Mouse (Mus musculus) CD4-positive helper T cell, adult 2 months (primary cell): Measurements from ENCODE around the gene Cngb1.

Experiments
- DNase-seq: peaks from one replicate; pipeline ENCODE4 v3.0.0-alpha.2; 2012; ENCODE audit warnings: low read depth, missing footprints, low spot score

Gene Cngb1

DNA sequence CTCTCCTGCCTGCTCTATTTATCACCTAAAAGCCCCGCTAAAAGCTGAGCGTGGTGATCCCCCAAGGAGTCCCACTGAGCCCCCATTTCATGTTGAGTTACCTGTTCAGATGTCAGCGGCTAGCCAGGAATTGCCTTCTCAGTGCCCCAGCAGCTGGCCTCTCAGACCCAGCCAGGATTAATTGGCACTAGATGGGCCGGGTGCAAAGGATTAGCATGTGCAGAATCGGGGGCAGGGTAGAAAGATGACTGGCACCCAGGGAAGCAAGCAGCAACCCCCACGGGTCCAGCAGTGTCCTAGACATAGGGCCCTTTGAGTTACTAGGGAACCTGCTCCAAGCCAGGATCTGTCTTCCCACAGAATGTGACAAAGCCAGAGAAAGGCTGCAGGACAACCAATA, at the start of gene Cngb1:
Gene Cngb1, minus strand, starts transcription at position 155 of the 400 bp plus-strand sequence.
- no peak for DNase-seq

DNA sequence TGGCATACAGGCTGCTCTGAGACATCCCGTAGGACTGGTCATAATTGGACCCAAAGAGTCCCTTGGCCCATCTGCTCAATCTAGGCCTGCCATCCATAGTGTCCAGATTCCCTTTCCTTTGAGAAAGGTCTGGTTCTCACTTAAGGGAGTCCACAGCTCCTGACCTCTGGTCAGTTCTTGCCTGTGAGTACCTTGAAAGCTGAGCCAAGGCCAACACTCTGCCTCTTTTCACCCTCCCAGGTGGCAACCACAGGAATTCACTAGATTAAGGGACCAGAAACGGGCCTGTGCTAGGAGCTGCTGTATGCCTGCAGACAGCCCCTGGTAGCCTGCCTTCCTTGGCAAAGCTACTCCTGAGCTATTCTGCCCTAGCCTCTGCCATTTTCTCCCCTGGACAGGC, 48.2 kb upstream of the Cngb1 start:
- no peak for DNase-seq

DNA sequence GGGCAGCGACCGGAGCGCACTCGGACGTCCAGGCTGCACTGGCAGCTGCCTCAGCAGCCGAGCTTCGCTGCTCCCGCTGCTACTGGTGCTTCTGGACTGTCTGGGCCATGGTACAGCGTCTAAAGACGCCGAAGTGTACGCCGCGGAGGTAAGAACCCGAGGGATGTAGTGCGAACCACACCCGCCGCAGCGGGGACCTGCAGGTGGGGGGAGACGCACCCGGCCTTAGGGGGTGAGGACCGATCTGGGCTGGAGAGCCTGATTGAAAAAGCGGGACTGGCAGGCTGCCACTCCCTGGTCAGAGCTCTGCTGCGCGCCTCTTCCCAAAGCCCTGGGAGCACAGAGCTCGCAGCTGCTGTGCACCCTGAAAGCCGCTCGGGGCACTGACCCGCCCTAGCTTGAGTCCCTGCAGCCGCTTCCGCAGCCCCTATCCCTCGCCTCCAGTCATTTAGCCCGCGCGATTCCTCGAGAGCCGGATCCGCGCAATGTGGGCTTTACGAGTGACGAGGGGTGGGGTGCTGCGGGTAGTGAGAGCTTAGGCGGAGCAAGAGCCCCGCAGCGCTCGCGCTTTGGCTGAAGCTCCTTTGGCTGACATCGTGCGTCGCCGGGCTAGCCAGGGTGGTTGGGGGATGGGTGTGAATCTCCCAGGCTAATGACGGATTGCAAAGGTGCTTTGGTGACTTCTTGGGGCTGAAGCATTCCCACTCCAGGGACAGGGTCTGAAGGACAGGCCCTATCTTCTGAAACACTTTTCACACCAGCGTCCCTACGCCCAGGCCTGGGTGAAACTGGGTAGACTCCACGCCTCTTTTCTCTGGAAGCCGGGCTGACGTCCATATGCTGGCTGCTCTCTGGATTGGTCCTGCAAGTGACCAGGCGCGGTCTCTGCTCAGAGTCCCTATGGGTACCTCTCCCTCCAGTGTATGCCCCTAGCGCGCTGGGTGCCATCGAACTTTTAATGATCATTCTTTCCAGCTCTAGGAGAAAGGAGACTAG, 46.8 kb upstream of the Cngb1 start:
- DNase-seq, result no peak

DNA sequence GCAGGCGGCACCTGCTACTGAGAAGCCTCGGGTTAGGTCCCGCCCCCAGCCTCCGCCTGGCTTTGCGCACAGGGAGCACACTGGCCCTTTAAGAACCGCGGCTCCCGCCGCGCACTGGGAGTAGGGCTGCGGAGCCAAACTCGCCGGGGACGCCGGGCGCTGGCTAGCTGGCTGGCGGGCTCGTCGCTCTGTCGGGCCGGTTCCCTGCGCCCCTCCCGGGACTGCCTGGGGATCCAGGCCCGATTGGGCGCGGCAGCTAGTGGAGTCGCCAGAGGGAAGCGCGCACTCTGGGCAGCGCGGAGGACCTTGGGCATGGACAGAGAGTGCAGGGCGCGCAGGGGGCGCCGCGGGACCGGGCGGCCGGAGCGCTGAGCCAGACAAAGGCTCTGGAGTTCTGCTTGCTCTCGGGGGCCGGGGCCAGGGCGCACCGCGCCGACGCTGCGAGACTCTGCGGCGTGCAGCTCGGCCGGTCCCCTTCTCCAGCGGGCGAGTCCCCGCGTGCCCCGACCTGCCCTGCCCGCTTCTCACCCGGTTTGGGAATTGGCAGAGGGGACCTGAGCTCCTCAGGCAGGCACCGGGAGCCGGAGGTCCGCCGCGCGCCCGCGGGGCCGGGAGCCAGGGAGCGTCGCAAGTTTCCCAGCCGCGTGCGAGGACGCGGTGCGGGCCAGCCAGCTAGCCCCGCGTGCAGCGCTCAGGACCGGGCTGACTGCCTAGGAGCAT, 45.9 kb upstream of the Cngb1 start, which contains the start of gene Mmp15:
Gene Mmp15, plus strand, starts transcription at position 118 of the 720 bp plus-strand sequence.
- DNase-seq, result no peak

DNA sequence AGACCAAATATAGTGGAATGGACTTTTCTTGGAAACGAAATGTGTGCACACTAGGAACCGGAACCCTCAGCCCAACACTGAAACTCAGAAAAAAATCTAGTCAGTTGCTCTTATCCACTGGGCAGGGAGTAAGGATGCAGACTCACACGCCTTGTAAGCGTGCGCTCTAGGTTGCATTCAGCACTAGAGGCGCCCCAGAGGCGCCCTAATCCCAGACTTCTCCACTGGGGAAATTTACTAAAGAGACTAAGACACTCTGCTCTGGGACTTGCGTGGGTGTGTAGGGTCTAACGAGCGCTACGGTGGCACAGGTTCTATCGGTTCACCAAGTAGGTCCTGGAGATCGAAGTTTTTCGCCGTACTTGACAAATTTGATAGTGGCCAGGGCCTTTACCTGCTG, 45.1 kb upstream of the Cngb1 start:
- DNase-seq, result no peak

DNA sequence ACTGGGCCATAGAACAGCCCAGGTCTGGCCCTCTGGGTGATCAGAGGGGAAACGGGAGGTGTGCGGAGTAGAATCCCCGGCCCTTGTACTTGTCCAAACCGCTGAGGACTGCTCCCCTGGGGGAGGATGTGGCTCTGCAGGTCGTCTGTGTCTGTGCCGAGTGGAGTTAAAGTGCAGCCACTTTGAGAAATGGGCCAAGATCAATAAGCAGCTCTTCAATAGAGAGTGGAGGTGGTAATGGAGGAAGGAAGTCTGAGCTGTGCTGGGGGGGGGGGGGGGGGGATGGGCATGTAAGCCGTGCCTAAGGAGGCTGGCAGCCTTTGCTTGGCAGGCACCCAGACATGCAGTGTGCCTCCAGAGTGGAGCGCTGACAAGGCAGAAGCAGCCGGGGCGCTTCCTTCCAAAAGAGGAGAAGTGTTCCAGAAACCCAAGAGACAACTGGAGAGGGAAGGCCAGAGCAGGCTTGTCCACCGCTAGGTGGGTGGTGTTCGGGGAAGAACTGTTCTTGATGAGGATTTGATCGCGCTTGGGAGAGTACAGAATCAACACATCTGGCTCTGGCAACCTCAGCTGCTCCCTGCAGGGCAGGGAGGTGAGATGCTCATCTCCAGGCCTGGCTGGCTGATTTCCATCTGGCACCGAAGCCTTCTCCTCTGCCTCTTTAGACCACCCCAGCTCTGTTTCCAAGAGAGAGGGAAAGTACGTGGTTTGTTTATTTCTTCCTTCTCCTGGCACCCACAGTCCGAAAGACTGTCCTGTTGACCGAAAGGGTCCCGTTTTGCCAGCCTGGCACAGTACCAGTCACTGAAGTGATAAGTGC, 42.6 kb upstream of the Cngb1 start:
- peak; percentile 69 for DNase-seq

DNA sequence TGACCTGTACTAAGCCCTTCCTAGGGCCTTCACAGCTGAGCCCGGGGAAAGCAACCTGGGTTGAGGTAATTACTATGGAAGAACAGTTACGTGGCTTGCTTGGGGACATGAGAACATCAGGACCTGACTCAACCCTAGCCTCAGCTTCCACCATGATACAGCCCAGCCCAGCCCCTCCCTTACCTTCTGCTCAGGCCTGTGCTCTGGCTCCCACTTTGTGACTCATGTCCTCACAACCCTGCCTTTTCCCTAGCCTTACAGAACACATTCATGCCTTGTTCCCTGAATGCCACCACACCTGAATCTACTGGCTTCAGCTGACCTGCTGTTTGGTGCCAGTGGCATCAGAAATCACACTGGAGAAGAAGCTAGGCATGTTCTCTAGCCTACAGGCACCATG, 42.0 kb upstream of the Cngb1 start:
- DNase-seq, result no peak

DNA sequence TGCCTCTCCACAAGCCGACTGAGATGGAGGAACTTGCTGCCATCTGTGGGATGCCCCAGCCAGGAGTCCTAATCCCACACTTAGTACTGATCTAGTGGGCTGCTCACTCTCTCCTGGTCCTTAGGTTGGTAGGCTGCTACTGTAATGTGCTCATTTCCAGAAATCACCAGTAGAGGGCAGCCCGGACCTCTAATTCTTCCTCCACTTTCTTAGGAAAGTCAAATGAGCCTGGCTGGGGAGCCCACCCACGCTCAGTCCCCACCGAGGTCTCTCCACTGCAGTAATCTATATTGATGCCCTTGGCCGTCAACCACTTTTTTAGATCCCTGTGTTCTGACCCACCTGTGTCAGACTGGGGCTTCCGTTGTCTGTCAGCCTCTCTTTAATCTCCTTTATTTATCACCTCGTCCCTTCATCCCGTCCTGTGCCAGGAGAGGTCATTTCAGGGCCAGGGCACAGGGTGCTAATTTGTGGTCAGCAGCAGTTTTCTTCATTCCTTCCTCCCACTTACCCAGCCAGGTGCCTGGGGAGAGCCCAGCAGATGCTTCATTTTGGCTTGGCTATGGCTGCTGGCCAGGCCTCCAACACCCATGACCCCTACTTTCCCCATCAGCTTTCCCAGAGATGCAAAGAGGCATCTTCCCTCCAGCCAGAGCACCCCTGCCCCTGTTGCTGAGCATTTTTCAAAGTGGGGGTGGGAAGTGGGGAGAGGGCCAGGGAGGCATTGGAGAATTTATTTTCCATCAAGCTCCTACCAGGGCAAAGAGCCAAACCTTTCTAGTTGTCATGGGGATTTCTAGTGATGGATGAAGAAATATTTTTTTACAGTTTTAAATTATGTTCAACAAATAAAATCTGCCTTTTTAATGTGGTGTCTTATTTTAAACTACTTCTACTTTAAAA, 40.5 kb upstream of the Cngb1 start:
- peak; percentile 52 for DNase-seq

DNA sequence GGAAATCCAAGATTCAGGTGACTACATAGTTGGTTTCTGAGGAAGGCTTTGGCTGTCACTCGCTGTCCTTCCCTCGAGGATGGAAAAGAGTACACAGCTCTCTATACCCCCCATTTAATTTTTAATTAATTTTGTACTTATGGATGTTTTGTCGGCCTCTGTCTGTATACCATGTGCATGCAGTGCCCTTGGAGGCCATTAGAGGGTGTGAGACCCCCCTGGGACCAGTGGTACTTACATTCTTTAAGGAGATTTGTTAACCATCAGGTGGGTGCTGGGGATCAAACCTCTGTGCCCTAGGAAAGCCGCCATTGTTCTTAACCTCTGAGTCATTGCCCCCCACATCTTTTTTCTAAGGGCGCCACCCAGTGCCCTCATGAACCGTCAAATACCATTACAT, 38.3 kb upstream of the Cngb1 start:
- no peak for DNase-seq

DNA sequence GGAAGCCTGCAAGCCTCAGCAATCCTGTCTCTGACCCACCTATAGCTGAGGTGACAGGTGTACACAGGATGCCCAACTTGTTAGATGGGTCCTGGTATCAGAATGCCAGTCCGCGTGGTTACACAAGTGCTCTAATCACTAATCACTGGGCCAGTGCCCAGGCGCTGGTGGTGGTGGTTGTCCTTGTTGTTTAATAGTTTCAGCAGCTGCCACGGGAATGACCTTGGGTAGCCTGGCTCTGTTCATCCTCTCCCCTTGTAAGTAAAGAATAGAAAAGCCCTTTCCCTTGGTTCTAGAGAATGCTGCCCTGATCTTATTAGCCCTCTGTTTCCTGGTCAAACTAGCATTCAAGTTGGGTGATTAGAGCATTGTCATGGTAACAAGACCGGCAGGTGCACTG, 35.3 kb upstream of the Cngb1 start:
- DNase-seq, result no peak

DNA sequence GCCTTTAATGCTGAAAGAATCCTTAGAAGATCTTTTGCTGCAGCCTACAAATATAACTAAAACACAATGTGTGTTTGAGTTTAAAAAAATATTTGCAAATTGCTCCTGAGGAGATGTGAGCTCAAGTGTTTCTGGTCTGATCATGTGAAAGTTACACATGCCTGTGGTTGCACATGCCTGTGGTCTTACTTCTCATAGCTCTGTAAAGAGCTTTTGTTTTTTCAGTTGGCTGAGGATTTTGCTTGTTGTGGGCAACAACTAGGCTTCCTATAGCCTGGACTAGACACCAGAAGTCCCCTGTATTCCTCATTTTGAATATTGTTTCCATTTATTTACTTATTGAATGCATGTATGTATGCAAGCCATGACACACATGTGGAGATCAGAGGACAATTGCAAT, 30.0 kb upstream of the Cngb1 start:
- no peak for DNase-seq

DNA sequence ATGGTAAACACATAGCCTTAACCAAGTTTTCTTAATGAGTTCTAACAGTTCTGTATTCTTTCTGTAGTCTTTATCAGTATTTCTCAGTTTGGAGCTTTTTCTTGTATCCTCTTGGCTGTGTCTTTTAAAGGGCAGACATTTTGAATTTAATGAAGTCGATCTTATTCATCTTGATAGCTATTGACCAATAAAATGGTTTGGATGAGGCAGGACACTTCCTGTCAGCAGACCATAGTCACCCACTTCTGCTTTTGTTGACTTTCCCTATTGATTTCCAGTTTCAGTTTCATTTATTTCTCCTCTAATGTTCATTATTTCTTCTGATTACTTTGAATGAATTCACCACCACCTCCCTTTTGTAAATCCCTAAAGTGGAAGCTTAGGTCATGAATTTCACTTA, 29.3 kb upstream of the Cngb1 start:
- DNase-seq, result no peak

DNA sequence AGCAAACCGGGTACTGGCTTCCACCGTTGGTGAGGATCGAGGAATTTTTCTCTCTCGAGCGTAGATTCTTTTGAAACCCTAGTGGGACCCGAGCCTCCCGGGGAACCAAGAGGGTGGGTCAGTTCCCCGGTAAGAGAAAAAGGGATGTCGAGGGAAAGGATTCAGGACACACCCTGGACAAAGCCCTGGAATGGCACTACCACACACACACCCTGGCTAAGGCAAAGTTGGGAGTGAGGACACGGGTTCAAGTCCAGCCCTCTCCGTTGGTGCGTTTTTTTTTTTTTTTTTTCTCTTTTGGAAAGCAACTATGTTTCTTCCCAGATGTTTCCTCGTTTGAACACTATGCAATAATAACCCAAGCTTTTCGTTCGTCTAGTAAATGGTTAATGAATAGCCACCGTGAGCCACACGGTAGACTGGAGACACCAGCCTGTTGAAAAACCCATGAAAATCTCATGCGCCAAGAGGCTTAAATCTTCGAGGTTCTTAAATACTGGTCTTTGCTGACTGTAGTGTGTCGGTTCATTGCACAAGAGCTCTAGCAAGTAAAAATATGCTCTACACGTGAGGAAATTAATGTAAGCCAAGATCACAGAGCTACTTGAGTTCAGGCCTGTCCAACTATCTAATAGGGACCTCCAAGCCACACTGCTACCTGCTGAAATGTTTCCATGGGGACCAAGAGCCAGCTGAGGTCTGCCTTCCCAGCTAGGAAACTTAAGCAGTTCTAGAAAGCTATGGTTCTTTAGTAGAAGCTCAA, 26.2 kb upstream of the Cngb1 start:
- DNase-seq, result no peak

DNA sequence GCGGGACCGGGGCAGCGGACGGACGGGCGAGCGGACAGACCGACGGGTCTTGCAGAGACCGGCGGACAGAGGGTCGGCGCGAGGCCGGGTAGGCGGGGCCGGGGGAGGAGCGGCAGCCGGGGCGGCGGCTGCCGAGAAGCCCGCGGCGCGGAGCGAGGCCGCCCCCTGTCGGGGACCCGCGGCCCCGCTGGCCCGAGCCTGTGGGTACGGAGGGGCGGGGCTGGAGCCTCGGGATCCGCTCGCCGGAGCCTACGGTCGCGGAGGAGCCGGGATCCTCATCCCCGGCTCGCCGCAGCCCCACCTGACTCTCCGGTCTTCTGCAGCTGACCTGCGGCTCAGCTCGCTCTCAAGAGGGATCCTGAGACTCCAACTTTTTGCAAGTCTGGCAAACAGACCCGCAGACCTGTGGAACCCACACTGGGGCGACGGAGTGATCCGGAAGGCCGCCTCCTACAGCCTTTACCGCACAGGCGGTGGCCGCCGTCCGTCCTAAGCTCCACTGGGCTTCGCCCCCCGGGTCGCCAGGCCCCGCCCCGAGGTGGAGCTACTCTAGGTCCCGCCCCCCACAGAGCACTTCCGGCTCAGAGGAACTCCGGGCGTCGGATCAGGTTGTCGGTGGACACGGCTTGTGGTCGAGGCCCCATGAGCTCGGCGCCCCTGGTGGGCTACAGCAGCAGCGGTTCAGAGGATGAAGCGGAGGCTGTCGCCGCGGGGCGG, 25.5 kb upstream of the Cngb1 start, which contains the start of the genes Zfp319 and Usb1:
Gene Zfp319, minus strand, starts transcription at position 231 of the 717 bp plus-strand sequence.
Gene Usb1, plus strand, starts transcription at position 565 of the 717 bp plus-strand sequence.
- peak; percentile 94 for DNase-seq

DNA sequence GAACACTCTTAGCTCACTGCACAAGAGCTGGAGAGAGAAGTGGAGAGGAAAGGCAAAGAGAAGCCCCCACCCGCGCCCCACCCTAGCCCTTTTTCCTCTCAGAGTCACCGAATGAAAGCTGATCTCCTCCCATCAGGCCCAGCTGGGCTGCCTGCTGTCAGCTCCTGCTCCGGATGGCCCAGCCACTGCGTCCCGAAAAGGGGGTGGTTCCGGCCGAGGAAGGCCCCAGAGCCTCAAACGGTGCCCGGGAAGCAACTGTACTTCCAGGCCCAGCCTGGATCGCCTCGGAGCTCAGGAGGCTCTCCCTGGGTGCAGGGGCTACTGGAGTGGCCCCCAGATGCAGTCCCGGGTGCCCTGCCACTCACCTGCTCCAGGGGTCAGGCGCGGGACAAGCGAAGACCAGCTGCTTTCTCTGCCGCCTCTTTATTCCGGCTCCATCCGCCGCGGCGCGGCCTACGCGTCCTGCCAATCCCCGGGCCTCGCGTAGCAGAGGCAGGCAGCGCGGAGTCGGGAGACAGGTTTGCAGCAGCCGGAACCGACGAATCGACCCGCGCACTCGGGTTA, 24.9 kb upstream of the Cngb1 start:
- DNase-seq, result no peak

DNA sequence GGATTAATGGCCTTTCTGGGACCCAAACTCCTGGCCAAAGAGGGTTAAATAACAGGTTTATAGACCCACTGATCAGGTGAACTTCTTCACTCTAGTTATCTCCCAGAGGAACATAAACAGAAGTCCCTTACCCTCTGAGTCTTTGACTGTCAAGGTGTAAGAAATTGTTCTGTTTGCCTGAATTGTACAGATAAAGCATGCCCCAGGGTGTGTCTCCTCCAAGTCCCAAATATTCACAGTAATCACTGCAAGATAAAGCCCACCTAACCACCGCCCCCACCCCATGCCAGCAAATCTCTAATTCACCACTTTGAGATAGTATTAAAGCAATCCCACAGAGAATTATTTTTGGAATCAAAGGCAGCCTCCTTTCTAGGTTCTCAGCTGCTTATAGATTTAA, 24.0 kb upstream of the Cngb1 start:
- no peak for DNase-seq

DNA sequence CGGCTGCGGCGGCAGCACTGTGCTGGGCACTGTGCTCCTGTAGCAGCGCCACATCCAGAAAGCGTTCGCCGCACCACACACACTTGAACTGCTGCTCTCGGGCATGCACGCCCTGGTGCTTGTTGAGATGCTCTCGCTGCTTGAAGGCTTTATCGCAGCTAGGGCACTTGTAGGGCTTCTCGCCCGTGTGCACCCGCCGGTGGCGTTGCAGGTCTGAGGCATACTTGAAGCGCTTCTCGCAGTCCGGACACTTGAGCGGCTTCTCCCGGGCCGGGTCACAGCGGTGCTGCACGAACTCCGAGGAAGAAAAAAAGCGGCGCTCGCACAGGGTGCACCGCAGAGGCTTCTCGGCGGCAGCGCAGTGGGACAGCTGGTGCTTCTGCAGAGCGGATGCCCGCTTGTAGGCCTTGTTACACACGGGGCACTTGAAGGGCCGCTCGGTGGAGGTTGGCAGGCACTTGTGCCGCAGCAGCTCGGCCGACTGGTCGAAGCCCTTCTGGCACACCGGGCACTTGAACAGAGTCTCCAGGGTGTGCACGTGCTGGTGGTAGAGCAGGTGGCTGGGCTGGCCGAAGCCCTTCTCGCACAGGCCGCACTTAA, 21.6 kb upstream of the Cngb1 start:
- DNase-seq, result no peak

DNA sequence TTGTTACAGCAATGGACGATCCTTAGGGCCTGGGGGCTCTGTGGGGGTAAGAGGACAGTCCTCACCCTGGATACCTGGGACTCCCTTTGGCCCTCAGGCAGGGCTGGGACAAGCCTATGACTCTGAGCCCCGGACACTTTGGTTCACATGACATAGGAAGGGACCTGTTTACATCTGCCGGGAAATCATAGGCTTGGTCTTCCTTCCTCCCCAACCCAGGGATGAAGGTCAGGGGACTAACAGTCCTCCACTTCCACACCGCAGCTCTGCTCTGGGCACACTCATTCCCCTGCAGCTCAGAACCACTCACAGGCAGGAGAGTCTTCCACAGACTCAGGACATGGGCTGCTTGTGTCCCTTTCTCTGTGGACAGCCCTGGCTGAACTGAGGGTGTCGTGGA, 20.4 kb upstream of the Cngb1 start:
- DNase-seq, result no peak
